Comparison of ENCODE assay signal across 8 mouse cellular contexts in genomic region chr15:98614551-98614950, GRCm38 (mm10). TPM values are rescaled to one million over a fixed set of nuclear protein-coding genes. Genes with fewer than 3 reads are reported as not detected.
A peak's percentile ranks its signal among the peaks of the same experiment; 100 is the strongest.
DNase-seq lines count a peak whose midpoint lies in the region; ATAC-seq and TF ChIP-seq lines count a peak whose summit lies in the region.
"Had no signal": no experiment of that assay in that cellular context is flagged by ENCODE, and none has a peak within 500 bp of the region (broad histone marks: within the 10 kb centered on the region; RNA-seq: fewer than 3 reads in every experiment).

No protein-coding gene starts in this region.

- H3K27ac ChIP-seq in kidney, embryonic 14.5 days (ENCODE audit: low read depth, low read length) = no peak overlapping the region
- H3K27ac ChIP-seq in limb, embryonic 14.5 days (replicated peaks; ENCODE audit: low read depth, low read length) = 0 out of 2 replicates have a peak overlapping the region, but pooled peaks have one; percentile 28

- H3K9me3 ChIP-seq in kidney, embryonic 14.5 days (ENCODE audit: control insufficient read depth, low read length) = no peaks in the 10 kb centered on the region
- H3K9me3 ChIP-seq in limb, embryonic 14.5 days (ENCODE audit: control insufficient read depth, low read length) = no peaks in the 10 kb centered on the region

- TF ChIP-seq POLR2A in limb, embryonic 14.5 days (IDR thresholded peaks at IDR 0.05; ENCODE audit: borderline replicate concordance, extremely low read depth, insufficient read depth, insufficient read length) = no peak

- no peak for ATAC-seq in kidney, embryonic 14.5 days (ENCODE audit: low FRiP score, low TSS enrichment)
- peak; percentile 44; the same call in 1 of the 2 replicates for ATAC-seq in limb, embryonic 14.5 days (ENCODE audit: low FRiP score, low read depth)
- ATAC-seq in megakaryocyte, adult 5-6 weeks (ENCODE audit: poor library complexity, severe bottlenecking) = no peak

- H3K27me3 ChIP-seq in kidney, embryonic 14.5 days (ENCODE audit: control insufficient read depth, insufficient read depth, low read length) = no peaks in the 10 kb centered on the region
- H3K27me3 ChIP-seq in limb, embryonic 14.5 days (ENCODE audit: control insufficient read depth, insufficient read depth, low read length) = no peaks in the 10 kb centered on the region

- no peak overlapping the region for H3K4me3 ChIP-seq in kidney, embryonic 14.5 days (ENCODE audit: low read length)
- H3K4me3 ChIP-seq in limb, embryonic 14.5 days (replicated peaks; ENCODE audit: low read length) = no peak overlapping the region
- H3K4me3 ChIP-seq: megakaryocyte, embryonic 14.5 days had no signal

- WGBS in kidney, embryonic 14.5 days = 79% methylated on average over 9 of the region's 9 CpGs
- WGBS in limb, embryonic 14.5 days = 28% methylated on average over 9 of the region's 9 CpGs

- DNase-seq in kidney, adult 11 months = peak; percentile 59
- DNase-seq in cerebellum, postnatal 14 days = peak; percentile 84 to 88
- DNase-seq in heart, postnatal 4 days = peak; percentile 76
- DNase-seq in limb, embryonic 14.5 days (ENCODE audit: low spot score) = peak; percentile 68
- DNase-seq in embryo, embryonic 10 days (ENCODE audit: low spot score) = no peak

- H3K4me1 ChIP-seq in kidney, embryonic 14.5 days (ENCODE audit: control insufficient read depth, insufficient read depth, low read length) = 0 out of 2 replicates have a peak, but pooled peaks cover 4% of the 10 kb centered on the region
- peaks cover 11% of the 10 kb centered on the region; the same call in 1 of the 2 replicates for H3K4me1 ChIP-seq in limb, embryonic 14.5 days (ENCODE audit: control insufficient read depth, insufficient read depth, low read length)

- no peak overlapping the region for H3K9ac ChIP-seq in kidney, embryonic 14.5 days (ENCODE audit: low read depth, low read length)
- no peak overlapping the region for H3K9ac ChIP-seq in limb, embryonic 14.5 days (ENCODE audit: low read depth, low read length, severe bottlenecking)

- no peak overlapping the region for H3K4me2 ChIP-seq in kidney, embryonic 14.5 days (replicated peaks; ENCODE audit: low read depth, low read length)
- no peak overlapping the region for H3K4me2 ChIP-seq in limb, embryonic 14.5 days (replicated peaks; ENCODE audit: low read depth, low read length, severe bottlenecking)

- H3K36me3 ChIP-seq in kidney, embryonic 14.5 days (ENCODE audit: control insufficient read depth, insufficient read depth, low read length) = no peaks in the 10 kb centered on the region
- no peaks in the 10 kb centered on the region for H3K36me3 ChIP-seq in limb, embryonic 14.5 days (ENCODE audit: control insufficient read depth, insufficient read depth, low read length)

RNA-seq across cellular contexts. Expression of gene Adcy6, which starts 4.7 kb away (rescaled TPM):
- 26.2 and 31.5 TPM in 2 replicates for polyA plus RNA-seq in kidney, embryonic 14.5 days (2014; fragmentation: Nextera tagmentation; extraction: Ambion mirVana)
- 100 to 1,000 TPM; 141 to 152 TPM for total RNA-seq in heart, postnatal 4 days (2021)
- 74.0 and 82.0 TPM in 2 replicates for polyA plus RNA-seq in limb, embryonic 14.5 days (2012; rRNA removed)
- 14.3 and 16.2 TPM in 2 replicates for polyA plus RNA-seq in limb, embryonic 14.5 days (2014; fragmentation: Nextera tagmentation; extraction: Ambion mirVana)
- total RNA-seq in megakaryocyte, adult 5-6 weeks (2015) = 0.31 and 0.71 TPM in 2 replicates
- 0.99 and 1.1 TPM in 2 replicates for total RNA-seq in megakaryocyte, adult 5-6 weeks (2017)

RNA-seq across cellular contexts. Expression of gene Cacnb3, which starts 16.1 kb away (rescaled TPM):
- 21.5 and 26.5 TPM in 2 replicates for polyA plus RNA-seq in kidney, embryonic 14.5 days (2014; fragmentation: Nextera tagmentation; extraction: Ambion mirVana)
- 10 to 100 TPM; 15.5 to 15.8 TPM for total RNA-seq in heart, postnatal 4 days (2021)
- 75.2 and 105 TPM in 2 replicates for polyA plus RNA-seq in limb, embryonic 14.5 days (2012; rRNA removed)
- 33.9 and 40.8 TPM in 2 replicates for polyA plus RNA-seq in limb, embryonic 14.5 days (2014; fragmentation: Nextera tagmentation; extraction: Ambion mirVana)
- total RNA-seq in megakaryocyte, adult 5-6 weeks (2015) = 0.04 TPM in 1 of 2 replicates, not detected in the other
- 0.11 TPM in 1 of 2 replicates, not detected in the other for total RNA-seq in megakaryocyte, adult 5-6 weeks (2017)

RNA-seq across cellular contexts. Expression of gene 4930415O20Rik, which starts 43.7 kb away (rescaled TPM):
- polyA plus RNA-seq in kidney, embryonic 14.5 days (2014; fragmentation: Nextera tagmentation; extraction: Ambion mirVana) = 0.57 TPM in 1 of 2 replicates, not detected in the other
- not detected for total RNA-seq in heart, postnatal 4 days (2021)
- not detected in 2 replicates for polyA plus RNA-seq in limb, embryonic 14.5 days (2012; rRNA removed)
- polyA plus RNA-seq in limb, embryonic 14.5 days (2014; fragmentation: Nextera tagmentation; extraction: Ambion mirVana) = 0.37 TPM in 1 of 2 replicates, not detected in the other
- 0.46 TPM in 1 of 2 replicates, not detected in the other for total RNA-seq in megakaryocyte, adult 5-6 weeks (2015)
- total RNA-seq in megakaryocyte, adult 5-6 weeks (2017) = not detected in 2 replicates

RNA-seq across cellular contexts. Expression of gene Ccnt1, which starts 43.8 kb away (rescaled TPM):
- polyA plus RNA-seq in kidney, embryonic 14.5 days (2014; fragmentation: Nextera tagmentation; extraction: Ambion mirVana) = 55.4 and 72.9 TPM in 2 replicates
- 10 to 100 TPM; 33.8 to 34.1 TPM for total RNA-seq in heart, postnatal 4 days (2021)
- polyA plus RNA-seq in limb, embryonic 14.5 days (2012; rRNA removed) = 19.4 and 21.6 TPM in 2 replicates
- 45.3 and 53.4 TPM in 2 replicates for polyA plus RNA-seq in limb, embryonic 14.5 days (2014; fragmentation: Nextera tagmentation; extraction: Ambion mirVana)
- total RNA-seq in megakaryocyte, adult 5-6 weeks (2015) = 33.0 and 38.7 TPM in 2 replicates
- 41.3 and 43.5 TPM in 2 replicates for total RNA-seq in megakaryocyte, adult 5-6 weeks (2017)

RNA-seq across cellular contexts. Expression of gene Ddx23, which starts 48.1 kb away (rescaled TPM):
- 27.3 and 32.2 TPM in 2 replicates for polyA plus RNA-seq in kidney, embryonic 14.5 days (2014; fragmentation: Nextera tagmentation; extraction: Ambion mirVana)
- total RNA-seq in heart, postnatal 4 days (2021) = 10 to 100 TPM; 57.6 to 59.6 TPM
- polyA plus RNA-seq in limb, embryonic 14.5 days (2012; rRNA removed) = 47.0 and 54.0 TPM in 2 replicates
- polyA plus RNA-seq in limb, embryonic 14.5 days (2014; fragmentation: Nextera tagmentation; extraction: Ambion mirVana) = 22.6 and 26.5 TPM in 2 replicates
- total RNA-seq in megakaryocyte, adult 5-6 weeks (2015) = 20.2 and 23.4 TPM in 2 replicates
- 84.3 and 106 TPM in 2 replicates for total RNA-seq in megakaryocyte, adult 5-6 weeks (2017)

Comparison
In these comparisons a context has a peak if more than half of its experiments do, and no peak if none do; other contexts are left out.
1. RNA of gene Adcy6, which starts 4.7 kb away (total RNA-seq): 141 to 152 TPM in heart, postnatal 4 days; 0.31 to 1.1 TPM in megakaryocyte, adult 5-6 weeks; every median in the first group is over 10 times any median in the second.
2. RNA of gene Cacnb3, which starts 16.1 kb away (total RNA-seq): 15.5 to 15.8 TPM in heart, postnatal 4 days; 0.04 to 0.11 TPM in megakaryocyte, adult 5-6 weeks; every median in the first group is over 10 times any median in the second.